Mouse (Mus musculus) hematopoietic stem cell, adult 5-6 weeks (primary cell): ENCODE measurements at regions not wholly inside any gene's neighbourhood (a gene's known extent, or its start where the extent isn't known, plus 50 kb on each side); places are given as distances from the start of the nearest gene placed in this dataset.

Experiments
- ATAC-seq, 2 experiments: fragments of 125-278 bp in 1 of 2; replicated peaks in 1 of 2; 2 replicates each; pipeline ENCODE4 v1.8.0; 2016 to 2017; ENCODE audit warnings: inconsistent platforms in 2 of 2, mild to moderate bottlenecking in 2 of 2, moderate number of reproducible peaks in 2 of 2, low read depth in 1 of 2, moderate TSS enrichment in 1 of 2; ENCODE audit not compliant: low FRiP score in 2 of 2, poor library complexity in 2 of 2, severe bottlenecking in 2 of 2, insufficient read depth in 1 of 2, low TSS enrichment in 1 of 2

DNA sequence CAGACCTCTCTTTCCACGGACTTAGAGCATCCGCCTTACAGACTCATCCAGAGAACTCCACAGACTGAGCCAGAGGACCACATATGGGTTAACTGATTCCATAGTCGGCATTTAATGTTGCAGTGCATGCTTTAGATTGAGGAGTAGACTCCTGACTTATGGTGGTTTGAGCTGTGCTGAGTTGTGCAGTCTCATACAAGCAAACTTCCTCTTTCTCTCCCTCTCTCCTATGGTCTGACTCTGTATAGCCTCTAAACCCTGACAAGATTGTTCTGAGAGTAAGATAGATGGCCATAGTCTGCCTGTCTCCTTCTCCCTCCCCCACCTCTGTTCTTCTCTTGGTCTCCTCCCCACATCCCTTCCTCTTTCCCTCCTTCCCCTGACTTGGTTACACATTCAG lies 616.0 kb downstream of the Ryr2 start:
- ATAC-seq, result peak; percentile 42 to 53; a peak in 2 of 4 replicates

DNA sequence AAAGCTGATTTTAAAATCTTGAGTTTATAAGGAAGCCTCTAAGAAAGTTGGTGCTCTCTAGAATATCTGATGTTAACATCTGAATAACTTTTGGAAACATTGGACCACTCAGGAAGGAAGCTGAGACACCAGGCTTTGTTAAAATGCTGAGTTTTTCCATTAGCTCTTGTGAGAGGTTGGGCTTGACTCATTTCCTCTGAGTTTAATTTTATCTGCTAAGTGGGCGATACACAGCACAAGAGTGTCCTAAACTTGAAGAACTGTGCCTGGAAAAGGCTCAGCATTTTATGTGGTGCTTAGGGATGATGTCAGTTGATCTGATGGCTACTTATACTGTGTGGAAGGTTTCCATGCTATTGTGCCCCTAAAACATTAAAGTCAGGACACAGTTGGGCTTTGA lies 623.6 kb downstream of the Ryr2 start:
- ATAC-seq, result 0 out of 4 replicates have a peak, but pooled peaks of 1 of the 2 experiments have one; percentile 17

DNA sequence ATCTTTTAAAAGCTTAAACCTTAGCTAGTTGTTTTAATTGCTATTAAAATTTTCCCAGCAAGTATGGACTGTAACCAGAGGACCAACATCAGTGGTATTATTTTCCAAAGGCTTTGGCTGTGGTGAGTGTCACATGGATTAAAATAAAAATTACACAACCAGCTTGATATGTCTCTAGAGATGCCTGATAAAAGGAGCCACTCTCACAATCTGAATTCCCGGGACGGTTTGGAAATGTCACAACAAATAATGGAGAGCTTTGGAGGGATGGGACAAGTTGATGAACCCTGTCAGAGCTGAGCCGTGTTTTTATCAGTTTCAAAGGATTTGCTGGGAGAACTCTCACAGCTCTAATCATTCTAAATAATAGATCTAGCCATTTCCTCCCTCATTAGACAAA lies 624.0 kb downstream of the Ryr2 start:
- no peak for ATAC-seq

DNA sequence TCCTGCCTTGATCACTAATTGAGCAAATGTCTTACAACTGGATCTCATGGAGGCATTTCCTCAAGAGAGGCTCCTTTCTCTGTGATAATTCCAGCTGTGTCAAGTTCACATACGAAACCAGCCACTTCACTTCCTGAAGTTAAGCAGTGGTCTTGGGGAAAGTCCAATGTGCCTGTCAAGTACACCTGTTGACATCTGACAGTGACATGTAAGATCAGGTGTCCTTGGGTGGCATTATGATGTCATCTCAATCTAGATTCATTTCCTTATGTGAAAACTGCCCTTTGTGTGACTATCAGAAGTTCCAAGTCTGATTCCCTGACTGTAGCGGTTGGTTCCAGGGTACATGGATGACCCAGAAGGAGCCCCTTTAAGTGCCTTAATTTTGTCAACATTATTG lies 646.5 kb downstream of the Ryr2 start:
- ATAC-seq, result no peak

DNA sequence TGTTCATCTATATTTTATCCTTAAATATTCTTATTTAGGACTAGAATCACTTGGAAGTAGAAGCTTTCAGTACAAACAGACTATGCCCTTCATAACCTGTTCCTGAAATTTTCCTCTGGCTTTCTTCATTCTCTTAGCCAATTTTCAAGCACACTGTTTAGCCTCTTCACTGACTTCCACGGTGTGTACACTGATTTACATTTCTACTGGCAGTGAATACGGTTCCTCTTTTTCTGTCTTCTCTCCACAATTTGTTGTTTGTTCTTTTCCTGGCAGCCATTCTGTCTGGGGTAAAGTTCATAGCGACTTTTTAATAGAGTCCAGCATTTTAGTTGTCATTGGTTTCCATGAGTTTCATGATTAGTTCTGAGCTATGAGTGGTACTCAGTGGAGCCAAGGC lies 651.6 kb downstream of the Ryr2 start:
- no peak for ATAC-seq

DNA sequence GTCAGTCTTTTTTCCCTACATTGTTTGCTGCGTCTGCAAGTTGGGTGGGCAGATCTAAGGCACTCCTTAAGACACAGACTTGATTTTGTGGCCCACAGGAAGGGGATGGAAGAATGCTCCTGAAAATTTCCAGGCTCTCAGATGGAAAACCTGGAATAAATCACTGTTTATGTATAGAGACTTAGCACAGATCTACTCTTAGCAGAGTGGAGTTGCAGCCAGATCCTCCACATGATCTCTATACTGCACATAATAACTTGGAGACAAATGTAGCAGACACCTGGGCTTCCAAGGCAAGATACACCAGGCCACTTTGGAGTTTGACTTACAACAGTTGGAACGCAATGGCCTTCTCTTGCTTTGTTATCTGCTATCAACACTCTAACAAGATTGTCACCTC lies 654.3 kb downstream of the Ryr2 start:
- ATAC-seq, result no peak

DNA sequence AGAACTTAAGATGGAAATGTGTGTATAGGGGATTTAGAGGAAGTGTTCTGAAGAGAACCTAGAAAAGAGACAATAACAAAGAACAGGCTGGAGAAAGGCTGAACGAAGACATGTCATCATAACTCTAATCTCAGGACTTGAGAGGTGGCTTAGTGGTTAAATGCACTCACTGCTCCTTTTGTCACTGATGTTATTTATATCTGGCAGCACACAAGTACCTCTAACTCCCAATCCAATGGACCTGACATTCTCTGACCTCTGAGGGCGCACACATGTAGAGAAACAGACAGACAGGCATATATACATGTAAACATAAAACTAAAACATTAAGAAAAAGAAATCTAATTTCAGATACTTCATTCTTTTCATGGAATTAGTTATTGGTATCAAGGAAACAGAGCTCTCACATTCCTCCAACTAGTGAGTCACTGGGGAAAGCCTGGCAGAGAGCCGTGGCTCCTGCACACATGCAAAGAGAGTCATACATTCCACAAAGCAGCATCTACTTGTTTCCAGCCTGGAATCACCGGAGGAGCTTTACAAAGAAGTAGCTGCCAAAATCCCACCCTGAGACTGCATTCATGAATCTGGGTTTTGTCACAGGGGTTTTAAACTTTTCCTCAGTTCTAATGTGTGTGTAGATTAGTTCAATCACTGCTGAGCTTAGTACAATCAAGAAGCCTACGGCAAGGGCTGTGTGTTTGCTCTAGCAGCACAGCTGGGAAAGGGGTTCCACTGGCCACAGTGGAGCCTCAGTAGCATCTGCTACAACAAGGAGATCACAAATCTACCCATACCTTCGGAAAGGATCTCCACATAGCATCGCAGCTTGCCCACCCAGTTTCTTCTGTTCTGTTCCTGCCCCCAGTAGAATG lies 674.0 kb downstream of the Ryr2 start:
- no peak for ATAC-seq

DNA sequence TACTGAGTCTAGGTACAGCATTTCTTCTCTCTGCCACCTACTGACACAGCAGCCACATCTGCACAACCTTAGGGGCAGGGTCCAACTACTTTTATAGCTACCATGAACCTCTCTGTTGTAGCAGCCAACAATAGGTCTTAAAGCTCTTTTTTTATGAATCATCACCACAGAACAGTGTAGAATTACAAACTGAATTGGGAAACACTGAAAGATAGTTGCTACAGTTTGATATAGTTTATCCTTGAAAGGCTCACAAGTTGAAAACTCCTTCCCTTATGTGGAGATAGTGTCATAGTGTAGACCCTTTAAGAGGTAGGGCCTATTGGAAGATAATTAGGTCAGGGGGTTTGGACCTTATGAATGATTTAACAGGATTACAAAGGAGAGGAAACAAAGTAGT lies 679.9 kb downstream of the Ryr2 start:
- ATAC-seq, result no peak

DNA sequence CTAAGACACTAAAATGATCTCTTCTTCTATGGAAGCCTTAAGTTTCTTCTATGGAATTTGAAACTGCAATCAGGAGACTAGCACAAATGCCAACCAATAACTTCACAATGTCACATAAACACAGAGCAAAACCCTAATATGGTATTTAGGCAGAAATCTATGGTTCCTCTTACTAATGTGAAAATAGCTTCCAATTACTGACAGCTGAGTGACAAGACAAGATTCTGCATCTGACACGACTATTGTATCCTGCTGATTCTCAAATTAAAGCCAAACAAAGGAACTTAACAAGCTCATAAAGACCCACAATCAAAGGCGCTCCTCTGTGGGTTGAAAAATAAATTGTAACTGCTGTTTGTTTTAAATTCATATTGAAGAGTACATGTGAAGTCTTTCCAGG lies 714.7 kb downstream of the Ryr2 start:
- no peak for ATAC-seq

DNA sequence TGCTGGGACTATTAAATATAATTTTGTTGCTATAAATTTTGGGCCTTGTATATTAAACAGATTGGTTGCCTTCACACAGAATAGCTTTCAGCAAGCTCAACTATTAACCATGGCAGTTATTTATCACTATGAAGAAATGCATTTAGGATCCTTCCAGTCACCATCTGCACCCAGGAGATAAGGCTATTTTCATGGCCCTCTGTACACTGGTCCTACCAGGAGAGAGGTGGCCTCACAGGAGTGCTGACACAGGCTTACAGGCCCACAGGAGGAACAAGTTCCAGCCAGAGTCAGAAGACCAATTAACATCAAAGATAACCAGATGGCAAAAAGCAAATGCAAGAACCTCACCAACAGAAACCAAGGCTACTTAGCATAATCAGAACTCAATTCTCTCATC lies 731.3 kb downstream of the Ryr2 start:
- no peak for ATAC-seq

DNA sequence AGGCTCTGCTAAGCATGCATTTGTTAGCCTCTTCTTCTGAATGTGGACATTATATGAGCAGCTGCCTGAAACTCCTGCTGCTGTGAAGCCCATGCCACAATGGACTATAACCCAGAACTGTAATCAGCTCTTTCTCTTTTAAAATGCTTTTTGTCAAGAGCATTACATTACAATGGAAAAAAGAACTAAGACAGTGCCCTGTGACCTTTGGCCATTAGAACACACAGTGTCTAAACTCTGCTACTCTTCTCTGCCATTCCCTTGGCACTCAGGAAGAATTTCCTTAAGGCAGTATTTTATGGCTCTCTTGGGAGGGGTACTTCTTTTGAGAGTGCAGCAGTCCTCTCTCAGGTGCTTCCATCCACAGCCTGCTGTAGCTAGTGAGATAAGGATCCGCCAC lies 737.3 kb downstream of the Ryr2 start:
- no peak for ATAC-seq

DNA sequence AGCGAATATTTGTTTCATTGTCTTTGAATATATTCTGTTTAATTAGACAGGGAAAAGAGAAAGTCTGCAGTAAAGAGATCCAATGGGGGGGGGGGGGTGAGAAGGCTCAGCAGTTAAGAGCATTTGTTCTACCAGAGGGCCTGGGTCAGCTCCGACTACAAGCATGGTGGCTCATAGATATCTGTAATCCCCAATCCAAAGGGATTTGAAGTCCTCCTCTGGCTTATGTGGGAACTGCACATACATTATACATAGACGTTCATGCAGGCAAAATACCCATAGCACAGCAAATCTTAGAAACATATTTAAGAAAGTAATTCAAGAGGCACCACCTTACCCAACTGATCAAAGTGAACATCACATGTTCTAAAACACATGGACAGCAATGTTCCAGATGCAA lies 743.9 kb downstream of the Ryr2 start:
- ATAC-seq, result no peak

DNA sequence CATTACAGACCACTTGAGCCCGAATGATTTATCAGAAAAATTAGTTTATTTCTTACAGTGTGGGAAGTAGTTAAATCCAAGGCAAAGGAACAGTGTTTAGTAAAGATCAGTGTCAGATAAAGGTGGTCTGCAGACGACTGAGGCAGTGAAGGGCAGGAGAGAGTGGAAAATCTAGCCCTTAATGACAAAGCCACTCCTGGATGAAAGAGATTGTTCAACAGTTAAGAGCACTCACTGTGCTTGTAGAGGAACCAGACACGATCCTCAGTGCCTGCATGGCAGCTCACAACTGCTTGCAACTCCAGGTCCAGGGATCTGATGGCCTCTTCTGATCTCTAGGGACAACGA lies 758.3 kb downstream of the Ryr2 start:
- no peak for ATAC-seq

DNA sequence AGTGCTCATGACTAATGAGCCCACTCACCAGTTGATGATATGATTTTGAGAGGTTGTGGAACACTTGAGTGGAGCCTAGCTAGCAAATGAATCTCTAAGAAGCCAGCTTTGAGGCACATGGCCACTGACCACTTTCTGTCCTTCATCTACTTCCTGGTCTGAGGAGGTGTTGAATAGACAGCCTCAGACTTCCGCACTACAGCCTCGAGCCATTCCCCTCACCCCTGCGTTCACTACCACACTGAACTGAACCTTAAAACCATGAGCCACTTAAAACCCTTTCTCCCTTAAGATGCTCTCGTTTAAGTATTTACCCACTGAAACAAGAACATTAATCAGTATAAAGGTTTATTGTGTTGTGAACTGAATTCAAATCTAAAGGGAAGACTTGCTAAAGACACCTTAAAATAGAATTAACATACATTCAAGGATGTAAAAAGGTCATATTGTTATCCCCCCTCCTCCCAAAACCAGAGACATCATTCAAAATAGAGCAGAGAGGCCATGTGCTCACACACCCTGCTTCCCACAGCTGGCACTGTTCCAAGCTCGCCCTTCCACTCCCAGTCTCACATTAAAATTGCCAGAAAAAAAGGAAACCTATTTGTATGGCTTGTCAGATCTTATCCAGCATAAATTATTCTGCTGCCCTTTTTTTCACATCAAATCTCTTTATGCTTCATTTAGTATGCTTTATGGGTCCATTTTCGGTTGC lies 758.8 kb downstream of the Ryr2 start:
- ATAC-seq, result no peak

DNA sequence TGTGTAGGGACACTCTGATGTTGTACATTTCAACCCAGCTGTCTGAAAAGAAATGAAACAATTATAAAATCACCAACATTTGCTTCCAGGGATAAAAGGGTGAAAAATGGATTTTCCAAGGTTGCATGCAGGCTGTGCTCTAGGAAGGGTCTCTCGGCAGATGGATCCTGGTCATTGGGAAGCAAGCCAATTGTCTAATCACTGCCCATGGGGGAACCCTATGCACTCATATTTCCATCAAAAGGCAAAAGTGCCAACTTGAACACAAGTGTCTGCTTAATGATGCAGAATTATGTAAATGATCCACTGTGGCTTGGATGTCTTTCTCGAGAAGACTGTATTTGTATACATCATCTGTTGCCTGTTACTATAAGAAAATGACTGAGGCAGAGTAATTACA lies 762.2 kb downstream of the Ryr2 start:
- ATAC-seq, result no peak

DNA sequence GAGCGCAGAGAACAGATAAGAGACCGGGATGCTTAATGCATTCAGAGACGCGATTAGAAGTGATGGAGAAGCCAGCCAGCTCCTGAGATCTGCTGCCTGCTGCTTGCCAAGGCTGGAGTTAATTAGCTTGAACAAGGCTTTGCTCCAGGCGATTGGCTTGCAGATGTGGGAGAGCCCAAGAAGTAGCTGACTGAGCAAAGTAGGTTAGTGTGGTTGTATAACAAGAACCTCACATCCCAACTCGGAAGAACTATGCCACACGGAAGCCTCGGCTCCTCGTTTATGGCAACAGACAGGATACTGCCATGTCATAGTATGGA lies 768.5 kb downstream of the Ryr2 start:
- ATAC-seq, result no peak

DNA sequence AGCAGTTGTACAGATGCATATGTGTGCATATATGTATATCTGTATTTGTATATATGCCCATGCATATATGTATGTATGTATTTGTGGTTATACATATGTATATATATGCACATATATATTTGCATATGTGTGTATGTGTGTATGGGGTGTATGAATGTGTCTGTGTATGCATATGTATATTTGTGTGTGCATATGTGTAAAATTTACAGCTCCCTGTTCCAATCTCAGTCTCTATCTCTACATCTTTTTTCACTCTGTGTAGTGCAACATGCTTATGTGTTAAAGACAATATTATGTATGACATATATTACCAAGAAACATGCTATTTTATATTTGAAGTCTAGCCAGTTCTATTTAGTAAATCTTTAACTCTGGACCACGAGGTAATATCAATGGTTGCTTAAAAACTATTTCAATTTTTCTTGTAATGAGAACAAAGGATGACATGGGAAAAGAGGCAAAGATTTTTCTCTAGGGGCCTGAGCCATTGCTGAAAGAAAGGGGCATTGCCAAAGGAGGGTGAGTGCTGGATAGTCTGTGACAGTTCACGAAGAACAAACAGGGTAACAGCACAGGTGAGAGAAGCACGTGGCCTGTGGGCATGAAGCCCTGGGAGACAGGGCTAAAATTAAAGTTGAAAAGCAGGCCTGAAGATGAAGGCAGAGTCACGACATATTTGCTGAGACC lies 769.0 kb downstream of the Ryr2 start:
- ATAC-seq, result no peak

DNA sequence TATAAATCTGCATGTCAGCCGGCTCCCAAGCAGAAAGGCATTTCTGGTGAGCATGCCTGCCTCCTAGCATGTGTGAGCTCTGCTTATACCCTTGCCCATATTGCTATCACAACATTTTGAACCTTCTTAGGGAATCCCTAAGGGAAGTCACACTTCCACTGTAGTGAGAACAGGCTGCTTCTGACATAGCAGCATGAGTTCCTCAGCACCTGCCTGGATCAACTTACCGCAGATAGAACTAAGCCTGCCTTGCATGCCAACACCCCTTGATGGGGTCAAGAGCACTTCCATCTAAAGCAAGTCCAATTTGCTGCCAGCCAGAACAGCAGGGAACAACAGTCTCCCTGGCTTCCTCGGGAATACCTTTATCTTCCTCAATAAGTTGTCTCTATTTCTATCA lies 769.8 kb downstream of the Ryr2 start:
- no peak for ATAC-seq
